Mouse (Mus musculus) intestine, postnatal 0 days (tissue): ENCODE data around the gene Card10. TPM values are rescaled to one million over a fixed set of nuclear protein-coding genes. Genes with fewer than 3 reads are reported as not detected.

ENCODE experiments used
- ATAC-seq: fragments of 200-750 bp; cut with Nextera tagmentation; 2 replicates; pipeline ENCODE4 v1.8.0; 2017; ENCODE audit warnings: mild to moderate bottlenecking, moderate TSS enrichment, moderate library complexity
- H3K27ac ChIP-seq: fragments of 300-500 bp; sonication (generic); 2 replicates; pipeline ENCODE4 v1.5.1; 2014; ENCODE audit warnings: mild to moderate bottlenecking, low read depth, low read length, moderate library complexity
- H3K27me3 ChIP-seq: fragments of 300-500 bp; sonication (generic); replicated peaks from 2 replicates; pipeline ENCODE4 v1.6.1; 2014; ENCODE audit warnings: low read length, mixed read lengths; ENCODE audit not compliant: control insufficient read depth, insufficient read depth
- H3K36me3 ChIP-seq: fragments of 300-500 bp; sonication (generic); 2 replicates; pipeline ENCODE4 v1.6.1; 2014; ENCODE audit warnings: mild to moderate bottlenecking, moderate library complexity; ENCODE audit not compliant: control insufficient read depth, insufficient read depth
- H3K4me1 ChIP-seq: fragments of 300-500 bp; sonication (generic); replicated peaks from 2 replicates; pipeline ENCODE4 v1.6.1; 2014; ENCODE audit warnings: antibody characterized with exemption, low read length, mixed read lengths; ENCODE audit not compliant: control insufficient read depth, insufficient read depth
- H3K4me2 ChIP-seq: fragments of 300-500 bp; sonication (generic); replicated peaks from 2 replicates; pipeline ENCODE4 v1.6.1; 2014; ENCODE audit warnings: low read depth, mild to moderate bottlenecking, moderate library complexity
- H3K4me3 ChIP-seq: fragments of 300-500 bp; sonication (generic); 2 replicates; pipeline ENCODE4 v1.5.1; 2014; ENCODE audit warnings: low read depth, low read length
- H3K9ac ChIP-seq: fragments of 300-500 bp; sonication (generic); 2 replicates; pipeline ENCODE4 v1.6.1; 2014; ENCODE audit warnings: mild to moderate bottlenecking, low read depth, low read length
- H3K9me3 ChIP-seq: fragments of 300-500 bp; sonication (generic); 2 replicates; pipeline ENCODE4 v1.6.1; 2016; ENCODE audit warnings: mixed run types; ENCODE audit not compliant: control insufficient read depth
- CTCF ChIP-seq: sonication (generic); IDR thresholded peaks from 2 replicates; pipeline ENCODE4 v1.5.1; 2016; ENCODE audit warnings: low read depth, mild to moderate bottlenecking, control low read depth, antibody characterized with exemption, moderate library complexity
- WGBS: fragments of 180-500 bp; shearing (Covaris S2); extraction: QIAGEN DNeasy Blood & Tissue Kit; methylation state at CpG from one replicate; pipeline ENCODE4 v1.1.7; 2014; 5-methylcytosine and 5-hydroxymethylcytosine counted together
- polyA plus RNA-seq: library from polyadenylated mRNA; unstranded; fragments of >200 nt; fragmentation: Nextera tagmentation; extraction: Ambion mirVana; gene quantifications from 2 replicates; pipeline ENCODE4 v1.2.1, GENCODE M21; 2015

Card10 gene
- polyA plus RNA-seq, 1 experiment from 2014 or later = 3.2 TPM

DNA sequence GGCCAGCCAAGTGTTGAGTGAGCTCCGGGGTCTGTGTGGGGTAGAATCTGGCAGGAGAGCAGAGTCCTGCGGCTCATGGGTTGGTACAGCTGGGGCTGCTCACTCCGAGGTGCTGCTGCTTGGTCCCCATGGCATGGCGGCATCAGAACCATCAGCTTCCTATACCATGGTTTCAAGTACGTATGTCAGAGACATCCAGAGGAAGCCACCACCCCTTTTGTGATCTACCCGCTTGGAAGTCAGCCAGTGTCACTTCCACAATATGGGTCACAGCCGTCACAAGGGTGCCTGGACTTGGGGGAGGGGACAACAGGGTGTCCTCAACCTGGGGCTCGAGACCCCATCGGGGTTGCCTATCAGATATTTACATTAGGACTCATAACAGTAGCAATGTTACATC lies 7.3 kb upstream of the Card10 start:
- H3K9ac ChIP-seq = no peak overlapping the region
- H3K4me1 ChIP-seq = 0 out of 2 replicates have a peak, but pooled peaks cover 4% of the 10 kb centered on the region
- 63% methylated on average over 9 of the region's 9 CpGs for WGBS
- no peak for ATAC-seq
- no peaks in the 10 kb centered on the region for H3K27me3 ChIP-seq
- no peaks in the 10 kb centered on the region for H3K36me3 ChIP-seq
- no peak for TF ChIP-seq CTCF
- H3K27ac ChIP-seq = no peak overlapping the region
- H3K9me3 ChIP-seq = no peaks in the 10 kb centered on the region
- no peak overlapping the region for H3K4me2 ChIP-seq
- no peak overlapping the region for H3K4me3 ChIP-seq

DNA sequence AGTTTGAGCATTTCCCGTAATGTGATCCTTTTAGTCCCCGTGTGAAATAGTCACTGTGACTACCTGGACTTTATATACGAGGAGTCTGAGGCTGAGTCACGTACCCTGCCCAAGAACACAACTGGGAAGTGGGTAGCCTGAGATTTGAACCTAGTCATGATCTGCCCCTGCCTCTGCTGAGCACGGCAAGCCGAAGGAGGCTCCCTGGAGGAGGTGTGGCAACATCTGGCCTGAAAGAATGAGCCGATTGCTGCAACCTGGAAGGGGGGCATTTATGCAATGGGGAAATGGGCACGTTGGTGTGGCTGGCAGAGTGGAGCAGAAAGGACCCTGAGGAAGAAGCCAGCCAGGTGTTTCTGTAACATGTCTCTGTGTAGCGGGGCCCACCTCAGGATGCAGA lies 6.9 kb upstream of the Card10 start:
- no peaks in the 10 kb centered on the region for H3K9me3 ChIP-seq
- no peak overlapping the region for H3K4me3 ChIP-seq
- H3K27me3 ChIP-seq = no peaks in the 10 kb centered on the region
- no peaks in the 10 kb centered on the region for H3K36me3 ChIP-seq
- 55% methylated on average over 9 of the region's 9 CpGs for WGBS
- no peak for TF ChIP-seq CTCF
- no peak overlapping the region for H3K9ac ChIP-seq
- H3K4me1 ChIP-seq = 0 out of 2 replicates have a peak, but pooled peaks cover 4% of the 10 kb centered on the region
- no peak overlapping the region for H3K4me2 ChIP-seq
- no peak for ATAC-seq
- H3K27ac ChIP-seq = no peak overlapping the region

DNA sequence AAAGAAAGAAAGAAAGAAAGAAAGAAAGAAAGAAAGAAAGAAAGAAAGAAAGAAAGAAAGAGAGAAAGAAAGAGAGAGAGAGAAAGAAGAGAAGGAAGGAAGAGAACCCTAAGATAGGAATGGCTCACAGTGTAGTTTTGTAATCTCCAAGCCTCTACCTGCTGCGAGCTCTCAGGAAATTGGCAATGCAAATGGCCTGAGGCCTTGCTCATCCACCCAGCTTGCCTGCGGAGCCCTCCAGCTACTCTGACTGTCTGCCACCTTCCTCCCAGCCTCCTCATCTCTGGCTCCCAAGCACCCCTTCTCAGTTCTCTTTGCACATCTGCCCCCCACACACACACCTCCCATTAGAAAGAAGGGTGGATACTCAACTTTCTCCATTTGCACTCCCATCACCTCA lies 6.1 kb upstream of the Card10 start:
- WGBS = 94% methylated on average over 2 of the region's 2 CpGs
- no peaks in the 10 kb centered on the region for H3K36me3 ChIP-seq
- H3K27ac ChIP-seq = no peak overlapping the region
- H3K9me3 ChIP-seq = no peaks in the 10 kb centered on the region
- H3K9ac ChIP-seq = no peak overlapping the region
- TF ChIP-seq CTCF = no peak
- no peak overlapping the region for H3K4me3 ChIP-seq
- peaks cover 5% of the 10 kb centered on the region; the same call in 1 of the 2 replicates for H3K4me1 ChIP-seq
- no peak overlapping the region for H3K4me2 ChIP-seq
- ATAC-seq = no peak
- no peaks in the 10 kb centered on the region for H3K27me3 ChIP-seq

DNA sequence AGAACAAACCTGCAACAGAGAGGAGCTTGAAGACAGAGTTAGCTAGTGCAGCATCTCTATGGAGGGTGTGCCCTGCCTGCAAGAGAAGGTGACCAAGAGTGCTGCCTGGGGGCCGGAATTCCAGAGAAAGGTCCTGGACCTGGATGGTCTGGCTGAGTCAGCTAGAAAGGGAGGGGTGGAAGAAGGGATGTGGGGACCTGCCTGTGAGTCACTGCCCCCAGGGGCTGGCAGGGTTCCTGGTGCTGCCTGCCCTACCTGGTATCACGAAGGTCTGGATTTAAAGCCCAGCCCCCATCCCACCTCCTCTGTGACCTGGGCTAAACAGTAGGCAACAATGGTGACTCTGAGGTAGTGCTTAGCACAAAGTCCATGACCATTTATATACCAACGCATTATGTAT lies 4.3 kb upstream of the Card10 start:
- H3K4me2 ChIP-seq = no peak overlapping the region
- no peaks in the 10 kb centered on the region for H3K9me3 ChIP-seq
- no peak for TF ChIP-seq CTCF
- no peak overlapping the region for H3K9ac ChIP-seq
- H3K36me3 ChIP-seq = no peaks in the 10 kb centered on the region
- H3K27me3 ChIP-seq = no peaks in the 10 kb centered on the region
- no peak overlapping the region for H3K27ac ChIP-seq
- 49% methylated on average over 3 of the region's 3 CpGs for WGBS
- H3K4me1 ChIP-seq = peaks cover 10% of the 10 kb centered on the region
- ATAC-seq = no peak
- no peak overlapping the region for H3K4me3 ChIP-seq

DNA sequence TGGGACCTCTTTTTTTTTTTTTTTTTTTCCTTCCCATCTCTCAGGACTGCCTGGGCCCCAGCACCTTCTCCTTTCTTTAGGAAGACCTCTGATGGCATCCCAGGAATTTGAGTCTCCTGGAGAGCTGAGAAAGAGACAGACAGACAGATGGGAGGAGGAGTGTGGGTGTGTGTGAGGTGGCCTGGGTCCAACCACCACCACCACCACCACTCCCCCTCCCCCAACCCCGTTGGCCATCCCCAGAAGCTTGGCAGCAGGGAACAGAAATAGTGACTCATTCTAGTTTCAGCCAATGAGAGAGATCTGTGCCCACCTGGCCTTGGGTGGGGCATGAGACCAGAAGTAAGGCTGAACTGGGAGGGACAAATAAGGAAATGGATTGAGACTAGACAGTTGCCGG lies 3.8 kb upstream of the Card10 start:
- H3K4me1 ChIP-seq = peaks cover 10% of the 10 kb centered on the region
- H3K9me3 ChIP-seq = no peaks in the 10 kb centered on the region
- no peak overlapping the region for H3K4me3 ChIP-seq
- no peak overlapping the region for H3K9ac ChIP-seq
- no peak overlapping the region for H3K27ac ChIP-seq
- no peak for ATAC-seq
- 19% methylated on average over 2 of the region's 2 CpGs for WGBS
- TF ChIP-seq CTCF = no peak
- no peaks in the 10 kb centered on the region for H3K27me3 ChIP-seq
- no peaks in the 10 kb centered on the region for H3K36me3 ChIP-seq
- H3K4me2 ChIP-seq = no peak overlapping the region

DNA sequence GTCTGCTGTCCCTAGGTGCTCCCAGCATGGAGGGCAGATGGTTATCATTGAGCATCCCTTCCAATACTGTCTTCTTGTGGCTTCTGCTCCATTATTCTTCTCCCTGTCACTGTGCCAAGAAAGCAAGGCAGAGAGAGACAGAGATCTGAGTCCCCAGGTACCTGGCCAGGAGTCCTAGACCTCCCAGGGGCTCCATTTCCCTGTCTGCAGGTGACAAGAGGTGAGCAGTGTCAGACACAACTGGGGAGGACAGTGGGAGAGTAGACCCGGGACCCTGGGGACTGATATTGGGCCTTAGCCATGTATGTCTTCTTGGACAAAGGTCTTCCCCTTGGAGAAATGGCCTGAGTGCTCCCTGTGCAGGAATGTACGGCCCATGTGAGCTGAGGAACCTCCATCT lies 2.5 kb upstream of the Card10 start:
- no peak for ATAC-seq
- Histone ChIP-seq H3K9me3 (no peaks in the 10 kb centered on the region), H3K27me3 (no peaks in the 10 kb centered on the region; the same call in 1 of the 2 replicates), H3K27ac (no peak overlapping the region), H3K36me3 (no peaks in the 10 kb centered on the region), H3K4me1 (peaks cover 10% of the 10 kb centered on the region), H3K4me2 (no peak overlapping the region), H3K9ac (no peak overlapping the region), H3K4me3 (no peak overlapping the region)
- WGBS = 60% methylated on average over 2 of the region's 2 CpGs
- TF ChIP-seq CTCF = no peak

DNA sequence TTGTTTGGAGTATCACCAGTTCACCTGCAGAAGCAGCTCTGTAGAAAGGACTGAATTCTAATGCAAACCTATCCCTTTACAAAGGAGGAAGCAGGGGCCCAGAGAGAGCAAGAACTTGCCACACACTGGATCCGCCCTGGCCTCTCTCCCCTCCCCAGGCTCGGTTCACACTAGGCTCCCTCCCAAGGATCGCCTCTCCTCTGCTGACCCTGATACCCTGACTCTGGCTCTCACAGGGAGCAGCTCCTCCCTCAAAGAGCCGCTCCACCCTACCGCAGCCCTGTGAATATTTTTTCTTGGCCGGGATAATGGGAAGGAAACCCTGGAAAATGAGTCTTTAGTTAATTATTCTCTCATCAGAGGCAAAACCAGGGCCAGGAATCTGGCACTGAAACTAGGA lies 1.5 kb upstream of the Card10 start:
- no peaks in the 10 kb centered on the region; the same call in 1 of the 2 replicates for H3K27me3 ChIP-seq
- no peak overlapping the region for H3K9ac ChIP-seq
- TF ChIP-seq CTCF = no peak
- 0 out of 2 replicates have a peak overlapping the region, but pooled peaks have one; percentile 30 for H3K4me2 ChIP-seq
- 5% methylated on average over 6 of the region's 6 CpGs for WGBS
- no peak overlapping the region for H3K4me3 ChIP-seq
- H3K36me3 ChIP-seq = no peaks in the 10 kb centered on the region
- ATAC-seq = 0 out of 2 replicates have a peak, but pooled peaks have one; percentile 5
- H3K27ac ChIP-seq = peak overlapping the region; percentile 66
- H3K9me3 ChIP-seq = no peaks in the 10 kb centered on the region
- H3K4me1 ChIP-seq = peaks cover 10% of the 10 kb centered on the region
